ENCODE assay signal across 14 mouse cellular contexts in genomic region chr2:148743001-148743400, GRCm38 (mm10). TPM values are rescaled to one million over a fixed set of nuclear protein-coding genes. Genes with fewer than 3 reads are reported as not detected.
DNase-seq lines count a peak whose midpoint lies in the region; ATAC-seq lines count a peak whose summit lies in the region.
"Had no signal": no experiment of that assay in that cellular context is flagged by ENCODE, and none has a peak within 500 bp of the region (broad histone marks: within the 10 kb centered on the region; RNA-seq: fewer than 3 reads in every experiment).

No protein-coding gene starts in this region.

- H3K27ac ChIP-seq in forebrain, embryonic 14.5 days (ENCODE audit: low read depth, low read length), result no peak overlapping the region
- no peak overlapping the region for H3K27ac ChIP-seq in forebrain, embryonic 12.5 days
- H3K27ac ChIP-seq: embryonic facial prominence, embryonic 15.5 days; heart, embryonic 15.5 days; liver, embryonic 13.5 days; stomach, embryonic 15.5 days had no signal

- H3K36me3 ChIP-seq in forebrain, embryonic 14.5 days (ENCODE audit: control insufficient read depth, insufficient read depth, low read length), result no peaks in the 10 kb centered on the region
- no peaks in the 10 kb centered on the region for H3K36me3 ChIP-seq in forebrain, embryonic 12.5 days (replicated peaks)
- H3K36me3 ChIP-seq: embryonic facial prominence, embryonic 15.5 days; heart, embryonic 15.5 days; liver, embryonic 13.5 days; stomach, embryonic 15.5 days had no signal

- H3K4me1 ChIP-seq in forebrain, embryonic 14.5 days (ENCODE audit: control insufficient read depth, insufficient read depth, low read length), result peaks cover 3% of the 10 kb centered on the region; the same call in 1 of the 2 replicates
- H3K4me1 ChIP-seq in forebrain, embryonic 12.5 days, result no peaks in the 10 kb centered on the region
- H3K4me1 ChIP-seq: embryonic facial prominence, embryonic 15.5 days; heart, embryonic 15.5 days; liver, embryonic 13.5 days; stomach, embryonic 15.5 days had no signal

- H3K27me3 ChIP-seq in forebrain, embryonic 14.5 days (replicated peaks; ENCODE audit: control insufficient read depth, insufficient read depth, low read length), result no peaks in the 10 kb centered on the region
- no peaks in the 10 kb centered on the region for H3K27me3 ChIP-seq in forebrain, embryonic 12.5 days
- H3K27me3 ChIP-seq: embryonic facial prominence, embryonic 15.5 days; heart, embryonic 15.5 days; liver, embryonic 13.5 days; Patski; stomach, embryonic 15.5 days had no signal

- peak; percentile 58 for DNase-seq in forebrain, embryonic 14.5 days (ENCODE audit: low spot score)
- peak; percentile 47 for DNase-seq in layer of hippocampus, adult 9-11 months
- DNase-seq in layer of hippocampus, postnatal 25 days (ENCODE audit: extremely low spot score in 1 of 2, low spot score in 1 of 2), result no peak
- DNase-seq in gastrocnemius, postnatal 36 days, result peak; percentile 23 to 52
- peak; percentile 51 for DNase-seq in skeletal muscle tissue, adult 2 months (ENCODE audit: low read depth, low spot score)
- no peak for DNase-seq in adrenal gland, postnatal 25 days
- no peak for DNase-seq in urinary bladder, postnatal 10 days (ENCODE audit: low spot score)
- DNase-seq: liver, embryonic 13.5 days had no signal

- peak; percentile 60; the same call in 1 of the 2 replicates for ATAC-seq in forebrain, embryonic 14.5 days
- no peak for ATAC-seq in forebrain, embryonic 12.5 days (ENCODE audit: low FRiP score)

- H3K9me3 ChIP-seq in forebrain, embryonic 14.5 days (replicated peaks; ENCODE audit: control insufficient read depth, low read length), result no peaks in the 10 kb centered on the region
- H3K9me3 ChIP-seq in forebrain, embryonic 12.5 days, result no peaks in the 10 kb centered on the region
- H3K9me3 ChIP-seq: embryonic facial prominence, embryonic 15.5 days; heart, embryonic 15.5 days; liver, embryonic 13.5 days; stomach, embryonic 15.5 days had no signal

- intact Hi-C loops in gastrocnemius, postnatal 36 days (cut with DNase I), result no loop called here

- H3K4me2 ChIP-seq in forebrain, embryonic 14.5 days (ENCODE audit: low read length), result no peak overlapping the region
- H3K4me2 ChIP-seq in forebrain, embryonic 12.5 days, result no peak overlapping the region
- H3K4me2 ChIP-seq: embryonic facial prominence, embryonic 15.5 days; heart, embryonic 15.5 days; liver, embryonic 13.5 days; stomach, embryonic 15.5 days had no signal

- 61% methylated on average over 3 of the region's 3 CpGs for WGBS in forebrain, embryonic 14.5 days
- 89% methylated on average over 3 of the region's 3 CpGs for WGBS in forebrain, embryonic 12.5 days

- no peak overlapping the region for H3K9ac ChIP-seq in forebrain, embryonic 14.5 days (ENCODE audit: low read length)
- H3K9ac ChIP-seq in forebrain, embryonic 12.5 days, result no peak overlapping the region
- H3K9ac ChIP-seq: embryonic facial prominence, embryonic 15.5 days; heart, embryonic 15.5 days; liver, embryonic 13.5 days; stomach, embryonic 15.5 days had no signal

- H3K4me3 ChIP-seq in forebrain, embryonic 14.5 days (ENCODE audit: low read depth, low read length), result no peak overlapping the region
- no peak overlapping the region for H3K4me3 ChIP-seq in forebrain, embryonic 12.5 days (replicated peaks)
- H3K4me3 ChIP-seq: embryonic facial prominence, embryonic 15.5 days; heart, embryonic 15.5 days; liver, embryonic 13.5 days; stomach, embryonic 15.5 days had no signal

RNA-seq across cellular contexts. Expression of gene Cstl1, which starts 7.2 kb away (rescaled TPM):
- not detected in 2 replicates for polyA plus RNA-seq in forebrain, embryonic 14.5 days (2014; fragmentation: Nextera tagmentation; extraction: Ambion mirVana)
- polyA plus RNA-seq in forebrain, embryonic 12.5 days (2016; fragmentation: Nextera tagmentation; extraction: Ambion mirVana), result not detected in 2 replicates
- total RNA-seq in layer of hippocampus, postnatal 25 days (2021), result under 1 TPM in 1 of 2 experiments, not detected in 1; 0.85 TPM
- total RNA-seq in gastrocnemius, postnatal 36 days (2021), result not detected
- total RNA-seq in adrenal gland, postnatal 25 days (2021), result 0.52 TPM in 1 of 2 replicates, not detected in the other
- polyA plus RNA-seq: embryonic facial prominence, embryonic 15.5 days; heart, embryonic 15.5 days; liver, embryonic 13.5 days; neural tube, embryonic 14.5 days; Patski; stomach, embryonic 15.5 days had no signal

RNA-seq across cellular contexts. Expression of gene Napb, which starts 10.7 kb away (rescaled TPM):
- polyA plus RNA-seq in forebrain, embryonic 14.5 days (2014; fragmentation: Nextera tagmentation; extraction: Ambion mirVana), result 24.6 and 34.7 TPM in 2 replicates
- polyA plus RNA-seq in forebrain, embryonic 12.5 days (2016; fragmentation: Nextera tagmentation; extraction: Ambion mirVana), result 18.6 and 19.7 TPM in 2 replicates
- 100 to 1,000 TPM; 300 to 310 TPM for total RNA-seq in layer of hippocampus, postnatal 25 days (2021)
- total RNA-seq in gastrocnemius, postnatal 36 days (2021), result 1 to 10 TPM; 4.0 to 5.5 TPM
- 6.6 and 8.7 TPM in 2 replicates for total RNA-seq in adrenal gland, postnatal 25 days (2021)

RNA-seq across cellular contexts. Expression of gene Cst11, which starts 28.3 kb away (rescaled TPM):
- polyA plus RNA-seq in forebrain, embryonic 14.5 days (2014; fragmentation: Nextera tagmentation; extraction: Ambion mirVana), result not detected in 2 replicates
- polyA plus RNA-seq in forebrain, embryonic 12.5 days (2016; fragmentation: Nextera tagmentation; extraction: Ambion mirVana), result not detected in 2 replicates
- not detected for total RNA-seq in layer of hippocampus, postnatal 25 days (2021)
- not detected for total RNA-seq in gastrocnemius, postnatal 36 days (2021)
- not detected in 2 replicates for total RNA-seq in adrenal gland, postnatal 25 days (2021)
- polyA plus RNA-seq: embryonic facial prominence, embryonic 15.5 days; heart, embryonic 15.5 days; liver, embryonic 13.5 days; neural tube, embryonic 14.5 days; Patski; stomach, embryonic 15.5 days had no signal

RNA-seq across cellular contexts. Expression of gene 8030411F24Rik, which starts 38.8 kb away (rescaled TPM):
- polyA plus RNA-seq in forebrain, embryonic 14.5 days (2014; fragmentation: Nextera tagmentation; extraction: Ambion mirVana), result not detected in 2 replicates
- polyA plus RNA-seq in forebrain, embryonic 12.5 days (2016; fragmentation: Nextera tagmentation; extraction: Ambion mirVana), result not detected in 2 replicates
- total RNA-seq in layer of hippocampus, postnatal 25 days (2021), result not detected
- total RNA-seq in gastrocnemius, postnatal 36 days (2021), result not detected
- not detected in 2 replicates for total RNA-seq in adrenal gland, postnatal 25 days (2021)
- polyA plus RNA-seq: heart, embryonic 15.5 days; liver, embryonic 13.5 days; neural tube, embryonic 14.5 days; Patski; stomach, embryonic 15.5 days had no signal

RNA-seq across cellular contexts. Expression of gene Cst12, which starts 46.2 kb away (rescaled TPM):
- polyA plus RNA-seq in forebrain, embryonic 14.5 days (2014; fragmentation: Nextera tagmentation; extraction: Ambion mirVana), result not detected in 2 replicates
- not detected in 2 replicates for polyA plus RNA-seq in forebrain, embryonic 12.5 days (2016; fragmentation: Nextera tagmentation; extraction: Ambion mirVana)
- 1 to 10 TPM; 4.0 to 6.1 TPM for total RNA-seq in layer of hippocampus, postnatal 25 days (2021)
- total RNA-seq in gastrocnemius, postnatal 36 days (2021), result not detected
- not detected in 2 replicates for total RNA-seq in adrenal gland, postnatal 25 days (2021)
- polyA plus RNA-seq: embryonic facial prominence, embryonic 15.5 days; heart, embryonic 15.5 days; liver, embryonic 13.5 days; neural tube, embryonic 14.5 days; Patski; stomach, embryonic 15.5 days had no signal

Comparison
In these comparisons a context has a peak if more than half of its experiments do, and no peak if none do; other contexts are left out.
1. DNase-seq: peak in forebrain, embryonic 14.5 days (single experiment), layer of hippocampus, adult 9-11 months (single experiment), gastrocnemius, postnatal 36 days (2 of 2) and skeletal muscle tissue, adult 2 months (single experiment); none in layer of hippocampus, postnatal 25 days (0 of 2), adrenal gland, postnatal 25 days (single experiment) and urinary bladder, postnatal 10 days (single experiment).
2. RNA of gene Napb, which starts 10.7 kb away (total RNA-seq): 300 to 310 TPM in layer of hippocampus, postnatal 25 days; 6.6 to 8.7 TPM in adrenal gland, postnatal 25 days and 4.0 to 5.5 TPM in gastrocnemius, postnatal 36 days; every median in the first group is over 10 times any median in the second.